Comparison of ENCODE assay signal across 9 mouse cellular contexts in the genomic region with DNA sequence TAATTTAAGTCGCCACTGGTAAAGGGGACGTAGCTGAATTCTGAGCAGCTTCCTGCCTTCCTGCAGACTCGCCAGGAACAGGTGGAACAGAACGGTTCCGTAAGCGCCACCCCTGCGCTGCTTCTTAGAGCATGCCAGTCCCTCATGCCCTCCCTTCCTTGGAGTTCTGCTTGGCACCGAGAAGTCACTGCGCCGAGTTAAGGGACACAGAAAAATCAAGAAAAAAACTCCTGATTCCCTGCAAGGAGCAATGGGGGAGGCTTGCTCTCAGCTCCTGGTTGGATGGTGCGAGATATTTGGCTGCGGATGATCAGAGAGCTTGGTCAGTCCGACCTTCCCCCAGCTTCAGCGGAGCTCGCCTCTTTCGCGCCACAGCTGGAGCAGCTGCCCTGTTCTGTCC. TPM values are rescaled to one million over a fixed set of nuclear protein-coding genes. Genes with fewer than 3 reads are reported as not detected.
DNase-seq lines count a peak whose midpoint lies in the region; ATAC-seq lines count a peak whose summit lies in the region.
"Had no signal": no experiment of that assay in that cellular context is flagged by ENCODE, and none has a peak within 500 bp of the region (broad histone marks: within the 10 kb centered on the region; RNA-seq: fewer than 3 reads in every experiment).

No protein-coding gene starts in this region.

- no peak for ATAC-seq in limb, embryonic 11.5 days (ENCODE audit: insufficient number of reproducible peaks, low FRiP score, low TSS enrichment, low read depth)
- ATAC-seq in intestine, embryonic 16.5 days, result no peak
- no peak for ATAC-seq in stomach, embryonic 16.5 days (ENCODE audit: insufficient read depth, low FRiP score)

- peak overlapping the region; percentile 8; the same call in 1 of the 2 replicates for H3K4me2 ChIP-seq in limb, embryonic 11.5 days (ENCODE audit: low read depth, severe bottlenecking)
- peak overlapping the region; percentile 19; the same call in 1 of the 2 replicates for H3K4me2 ChIP-seq in intestine, embryonic 16.5 days (ENCODE audit: low read depth, low read length)
- peak overlapping the region; percentile 26; the same call in 1 of the 2 replicates for H3K4me2 ChIP-seq in stomach, embryonic 16.5 days (ENCODE audit: low read depth, low read length)

- H3K4me3 ChIP-seq in limb, embryonic 11.5 days (ENCODE audit: low read depth, low read length), result no peak overlapping the region
- no peak overlapping the region; the same call in 1 of the 2 replicates for H3K4me3 ChIP-seq in limb, embryonic 10.5 days
- H3K4me3 ChIP-seq in forebrain, embryonic 10.5 days, result peak overlapping the region; percentile 29
- no peak overlapping the region for H3K4me3 ChIP-seq in intestine, embryonic 16.5 days (ENCODE audit: low read length)
- H3K4me3 ChIP-seq in stomach, embryonic 16.5 days (replicated peaks; ENCODE audit: low read length), result no peak overlapping the region

- DNase-seq in limb, embryonic 11.5 days (ENCODE audit: low spot score), result no peak
- no peak for DNase-seq in limb, embryonic 10.5 days (ENCODE audit: low spot score)
- DNase-seq in forebrain, embryonic 10.5 days (ENCODE audit: extremely low spot score, low spot score), result no peak
- DNase-seq in adrenal gland, adult 8-10 months, result no peak
- no peak for DNase-seq in gastrocnemius, adult 18-20 months (ENCODE audit: low spot score)
- DNase-seq: kidney, adult 9 months had no signal

- H3K4me1 ChIP-seq in limb, embryonic 11.5 days (ENCODE audit: control insufficient read depth, insufficient read depth, low read length), result no peaks in the 10 kb centered on the region
- peaks cover 10% of the 10 kb centered on the region; the same call in 1 of the 2 replicates for H3K4me1 ChIP-seq in limb, embryonic 10.5 days
- peaks cover 12% of the 10 kb centered on the region for H3K4me1 ChIP-seq in forebrain, embryonic 10.5 days
- no peaks in the 10 kb centered on the region for H3K4me1 ChIP-seq in intestine, embryonic 16.5 days (ENCODE audit: control insufficient read depth, insufficient read depth, low read length)
- no peaks in the 10 kb centered on the region for H3K4me1 ChIP-seq in stomach, embryonic 16.5 days (ENCODE audit: control insufficient read depth, insufficient read depth, low read length)

- no peak overlapping the region for H3K27ac ChIP-seq in limb, embryonic 11.5 days (replicated peaks; ENCODE audit: low read depth, low read length)
- no peak overlapping the region for H3K27ac ChIP-seq in limb, embryonic 10.5 days
- no peak overlapping the region for H3K27ac ChIP-seq in forebrain, embryonic 10.5 days
- no peak overlapping the region for H3K27ac ChIP-seq in intestine, embryonic 16.5 days (ENCODE audit: low read length)
- H3K27ac ChIP-seq in stomach, embryonic 16.5 days (ENCODE audit: low read length), result no peak overlapping the region

- WGBS in limb, embryonic 11.5 days, result 17% methylated on average over 17 of the region's 17 CpGs
- 16% methylated on average over 17 of the region's 17 CpGs for WGBS in limb, embryonic 10.5 days
- 12% methylated on average over 17 of the region's 17 CpGs for WGBS in forebrain, embryonic 10.5 days
- 11% methylated on average over 17 of the region's 17 CpGs for WGBS in intestine, embryonic 16.5 days
- WGBS in stomach, embryonic 16.5 days, result 19% methylated on average over 17 of the region's 17 CpGs

- H3K27me3 ChIP-seq in limb, embryonic 11.5 days (ENCODE audit: control insufficient read depth, insufficient read depth, low read length), result peaks cover 15% of the 10 kb centered on the region
- H3K27me3 ChIP-seq in limb, embryonic 10.5 days (ENCODE audit: low read depth, poor library complexity, severe bottlenecking), result peaks cover 47% of the 10 kb centered on the region
- H3K27me3 ChIP-seq in forebrain, embryonic 10.5 days (ENCODE audit: poor library complexity, severe bottlenecking), result peaks cover 44% of the 10 kb centered on the region
- peaks cover 9% of the 10 kb centered on the region for H3K27me3 ChIP-seq in intestine, embryonic 16.5 days (replicated peaks; ENCODE audit: control insufficient read depth, insufficient read depth, low read length)
- peaks cover 14% of the 10 kb centered on the region for H3K27me3 ChIP-seq in stomach, embryonic 16.5 days (ENCODE audit: control insufficient read depth, insufficient read depth, low read length)

- H3K9ac ChIP-seq in limb, embryonic 11.5 days (ENCODE audit: low read length), result no peak overlapping the region
- H3K9ac ChIP-seq in intestine, embryonic 16.5 days (ENCODE audit: low read depth, low read length), result no peak overlapping the region
- no peak overlapping the region for H3K9ac ChIP-seq in stomach, embryonic 16.5 days (ENCODE audit: low read length)

- H3K9me3 ChIP-seq in limb, embryonic 11.5 days (ENCODE audit: control insufficient read depth, low read length), result no peaks in the 10 kb centered on the region
- no peaks in the 10 kb centered on the region for H3K9me3 ChIP-seq in limb, embryonic 10.5 days (replicated peaks)
- H3K9me3 ChIP-seq in forebrain, embryonic 10.5 days, result no peaks in the 10 kb centered on the region
- no peaks in the 10 kb centered on the region for H3K9me3 ChIP-seq in intestine, embryonic 16.5 days (ENCODE audit: control insufficient read depth, low read length)
- H3K9me3 ChIP-seq in stomach, embryonic 16.5 days (replicated peaks; ENCODE audit: control insufficient read depth, low read length), result no peaks in the 10 kb centered on the region

- H3K36me3 ChIP-seq in limb, embryonic 11.5 days (ENCODE audit: control insufficient read depth, insufficient read depth, low read length), result no peaks in the 10 kb centered on the region; the same call in 1 of the 2 replicates
- H3K36me3 ChIP-seq in limb, embryonic 10.5 days, result no peaks in the 10 kb centered on the region
- no peaks in the 10 kb centered on the region for H3K36me3 ChIP-seq in forebrain, embryonic 10.5 days (replicated peaks)
- no peaks in the 10 kb centered on the region for H3K36me3 ChIP-seq in intestine, embryonic 16.5 days (ENCODE audit: control insufficient read depth, insufficient read depth, low read length)
- no peaks in the 10 kb centered on the region for H3K36me3 ChIP-seq in stomach, embryonic 16.5 days (ENCODE audit: control insufficient read depth, insufficient read depth, low read length)

RNA-seq across cellular contexts. Expression of gene Cacna1a, which starts 49.7 kb away (rescaled TPM):
- polyA plus RNA-seq in limb, embryonic 11.5 days (2014; fragmentation: Nextera tagmentation; extraction: Ambion mirVana), result 5.3 and 9.1 TPM in 2 replicates
- 5.9 and 6.4 TPM in 2 replicates for polyA plus RNA-seq in limb, embryonic 10.5 days (2016; fragmentation: Nextera tagmentation; extraction: Ambion mirVana)
- polyA plus RNA-seq in forebrain, embryonic 10.5 days (2016; fragmentation: Nextera tagmentation; extraction: Ambion mirVana), result 6.0 and 7.4 TPM in 2 replicates
- 2.0 and 2.5 TPM in 2 replicates for polyA plus RNA-seq in intestine, embryonic 16.5 days (2015; fragmentation: Nextera tagmentation; extraction: Ambion mirVana)
- polyA plus RNA-seq in stomach, embryonic 16.5 days (2015; fragmentation: Nextera tagmentation; extraction: Ambion mirVana), result 2.0 and 2.2 TPM in 2 replicates
- total RNA-seq in adrenal gland, adult 8-10 months (2022), result 10 to 100 TPM in 3 of 4 experiments, 1 to 10 TPM in 1; 6.3 to 18.1 (median 11.8) TPM
- total RNA-seq in gastrocnemius, adult 18-20 months (2021), result 1 to 10 TPM; 3.2 to 3.3 TPM
- total RNA-seq: monocyte, adult 5-6 weeks had no signal
